ENCODE assay signal across 20 mouse cellular contexts in the genomic region with DNA sequence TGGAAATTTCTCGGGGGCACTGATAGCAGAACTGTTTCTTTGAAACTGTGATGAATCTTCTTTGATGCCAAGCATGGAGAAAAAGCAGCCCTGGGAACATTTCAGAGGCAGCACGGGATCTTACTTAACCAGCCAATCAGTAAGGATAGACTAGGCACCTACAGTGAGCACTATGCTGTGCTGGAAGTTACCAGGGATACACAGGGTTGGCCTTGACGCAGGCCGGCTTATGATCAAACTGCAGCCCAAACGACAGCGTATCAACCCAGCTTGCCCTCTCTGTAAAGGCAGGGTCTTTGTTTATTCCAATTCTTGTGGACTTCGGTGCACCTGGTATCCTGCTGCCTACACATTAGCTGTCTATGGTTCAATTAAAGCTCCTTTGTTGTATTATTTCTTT.
DNase-seq lines count a peak whose midpoint lies in the region; ATAC-seq lines count a peak whose summit lies in the region.
"Had no signal": no experiment of that assay in that cellular context is flagged by ENCODE, and none has a peak within 500 bp of the region (broad histone marks: within the 10 kb centered on the region; RNA-seq: fewer than 3 reads in every experiment).

No protein-coding gene starts in this region.

- H3K4me1 ChIP-seq in midbrain, embryonic 10.5 days, result peaks cover 30% of the 10 kb centered on the region
- H3K4me1 ChIP-seq in midbrain, embryonic 14.5 days (ENCODE audit: control insufficient read depth, insufficient read depth, low read length), result peaks cover 2% of the 10 kb centered on the region; the same call in 1 of the 2 replicates
- peaks cover 30% of the 10 kb centered on the region for H3K4me1 ChIP-seq in forebrain, embryonic 10.5 days
- H3K4me1 ChIP-seq in forebrain, embryonic 14.5 days (ENCODE audit: control insufficient read depth, insufficient read depth, low read length), result peaks cover 6% of the 10 kb centered on the region; the same call in 1 of the 2 replicates
- peaks cover 6% of the 10 kb centered on the region for H3K4me1 ChIP-seq in midbrain, embryonic 13.5 days (replicated peaks)
- H3K4me1 ChIP-seq: heart, embryonic 15.5 days had no signal

- WGBS in midbrain, embryonic 10.5 days, result 37% methylated on average over 7 of the region's 7 CpGs
- WGBS in midbrain, embryonic 14.5 days, result 27% methylated on average over 7 of the region's 7 CpGs
- WGBS in forebrain, embryonic 10.5 days, result 33% methylated on average over 7 of the region's 7 CpGs
- WGBS in forebrain, embryonic 14.5 days, result 34% methylated on average over 7 of the region's 7 CpGs
- 26% methylated on average over 7 of the region's 7 CpGs for WGBS in midbrain, embryonic 13.5 days

- H3K4me3 ChIP-seq in midbrain, embryonic 10.5 days, result no peak overlapping the region
- no peak overlapping the region for H3K4me3 ChIP-seq in midbrain, embryonic 14.5 days (replicated peaks; ENCODE audit: low read depth, low read length)
- no peak overlapping the region for H3K4me3 ChIP-seq in forebrain, embryonic 10.5 days
- H3K4me3 ChIP-seq in forebrain, embryonic 14.5 days (ENCODE audit: low read depth, low read length), result no peak overlapping the region
- H3K4me3 ChIP-seq in midbrain, embryonic 13.5 days (replicated peaks), result no peak overlapping the region
- H3K4me3 ChIP-seq: gastrocnemius, adult 2 months; heart, embryonic 15.5 days had no signal

- H3K9me3 ChIP-seq in midbrain, embryonic 10.5 days (replicated peaks), result no peaks in the 10 kb centered on the region
- no peaks in the 10 kb centered on the region for H3K9me3 ChIP-seq in midbrain, embryonic 14.5 days (ENCODE audit: control insufficient read depth, low read length)
- no peaks in the 10 kb centered on the region for H3K9me3 ChIP-seq in forebrain, embryonic 10.5 days
- H3K9me3 ChIP-seq in forebrain, embryonic 14.5 days (replicated peaks; ENCODE audit: control insufficient read depth, low read length), result no peaks in the 10 kb centered on the region
- H3K9me3 ChIP-seq in midbrain, embryonic 13.5 days, result no peaks in the 10 kb centered on the region
- H3K9me3 ChIP-seq: heart, embryonic 15.5 days had no signal

- DNase-seq in midbrain, embryonic 10.5 days (ENCODE audit: low spot score), result peak; percentile 19
- DNase-seq in midbrain, embryonic 14.5 days, result no peak
- no peak for DNase-seq in forebrain, embryonic 10.5 days (ENCODE audit: extremely low spot score, low spot score)
- DNase-seq in forebrain, embryonic 14.5 days (ENCODE audit: low spot score), result no peak
- no peak for DNase-seq in adrenal gland, adult 18-20 months (ENCODE audit: low spot score in 2 of 2)
- DNase-seq in kidney, adult 18-20 months, result no peak
- DNase-seq in thymus, postnatal 14 days, result no peak
- DNase-seq: adrenal gland, postnatal 36 days; cerebellum, adult 11 months; cerebellum, adult 9-11 months; gastrocnemius, adult 2 months; heart, postnatal 4 days; kidney, adult 9 months; kidney, postnatal 14 days; right cerebral cortex, postnatal 14 days; thymus, adult 2 months had no signal

- H3K4me2 ChIP-seq in midbrain, embryonic 14.5 days (ENCODE audit: low read length), result no peak overlapping the region
- H3K4me2 ChIP-seq in forebrain, embryonic 14.5 days (ENCODE audit: low read length), result no peak overlapping the region
- H3K4me2 ChIP-seq in midbrain, embryonic 13.5 days (replicated peaks), result no peak overlapping the region
- H3K4me2 ChIP-seq: heart, embryonic 15.5 days had no signal

- ATAC-seq in midbrain, embryonic 14.5 days (ENCODE audit: low FRiP score, low TSS enrichment), result no peak
- peak; percentile 38; the same call in 1 of the 2 replicates for ATAC-seq in forebrain, embryonic 14.5 days
- ATAC-seq in midbrain, embryonic 13.5 days, result peak; percentile 60; the same call in 1 of the 2 replicates

- no peaks in the 10 kb centered on the region for H3K27me3 ChIP-seq in midbrain, embryonic 10.5 days (ENCODE audit: low read depth, poor library complexity, severe bottlenecking)
- H3K27me3 ChIP-seq in midbrain, embryonic 14.5 days (ENCODE audit: control insufficient read depth, insufficient read depth, low read length), result no peaks in the 10 kb centered on the region
- H3K27me3 ChIP-seq in forebrain, embryonic 10.5 days (ENCODE audit: poor library complexity, severe bottlenecking), result no peaks in the 10 kb centered on the region
- no peaks in the 10 kb centered on the region for H3K27me3 ChIP-seq in forebrain, embryonic 14.5 days (replicated peaks; ENCODE audit: control insufficient read depth, insufficient read depth, low read length)
- H3K27me3 ChIP-seq in midbrain, embryonic 13.5 days, result no peaks in the 10 kb centered on the region
- H3K27me3 ChIP-seq: heart, embryonic 15.5 days had no signal

- H3K27ac ChIP-seq in midbrain, embryonic 10.5 days (replicated peaks), result peak overlapping the region; percentile 78
- H3K27ac ChIP-seq in midbrain, embryonic 14.5 days (replicated peaks; ENCODE audit: low read depth, low read length), result no peak overlapping the region
- peak overlapping the region; percentile 84 for H3K27ac ChIP-seq in forebrain, embryonic 10.5 days
- peak overlapping the region; percentile 35; the same call in 1 of the 2 replicates for H3K27ac ChIP-seq in forebrain, embryonic 14.5 days (ENCODE audit: low read depth, low read length)
- H3K27ac ChIP-seq in midbrain, embryonic 13.5 days, result no peak overlapping the region
- H3K27ac ChIP-seq: gastrocnemius, adult 2 months; heart, embryonic 15.5 days; macrophage; stomach, postnatal 0 days had no signal

- no peaks in the 10 kb centered on the region for H3K36me3 ChIP-seq in midbrain, embryonic 10.5 days
- H3K36me3 ChIP-seq in midbrain, embryonic 14.5 days (ENCODE audit: control insufficient read depth, insufficient read depth, low read length), result no peaks in the 10 kb centered on the region
- H3K36me3 ChIP-seq in forebrain, embryonic 10.5 days (replicated peaks), result no peaks in the 10 kb centered on the region
- no peaks in the 10 kb centered on the region for H3K36me3 ChIP-seq in forebrain, embryonic 14.5 days (ENCODE audit: control insufficient read depth, insufficient read depth, low read length)
- no peaks in the 10 kb centered on the region for H3K36me3 ChIP-seq in midbrain, embryonic 13.5 days
- H3K36me3 ChIP-seq: heart, embryonic 15.5 days had no signal

- no peak overlapping the region for H3K9ac ChIP-seq in midbrain, embryonic 14.5 days (replicated peaks; ENCODE audit: low read length)
- H3K9ac ChIP-seq in forebrain, embryonic 14.5 days (ENCODE audit: low read length), result no peak overlapping the region
- no peak overlapping the region for H3K9ac ChIP-seq in midbrain, embryonic 13.5 days (replicated peaks)
- H3K9ac ChIP-seq: heart, embryonic 15.5 days had no signal

Comparison
In these comparisons a context has a peak if more than half of its experiments do, and no peak if none do; other contexts are left out.
1. H3K27ac ChIP-seq: peak in midbrain, embryonic 10.5 days (single experiment), forebrain, embryonic 10.5 days (single experiment) and forebrain, embryonic 14.5 days (single experiment); none in midbrain, embryonic 14.5 days (single experiment) and midbrain, embryonic 13.5 days (single experiment).